Mouse (Mus musculus): Measurements from ENCODE around the gene Psmd8.

Psmd8 gene

DNA sequence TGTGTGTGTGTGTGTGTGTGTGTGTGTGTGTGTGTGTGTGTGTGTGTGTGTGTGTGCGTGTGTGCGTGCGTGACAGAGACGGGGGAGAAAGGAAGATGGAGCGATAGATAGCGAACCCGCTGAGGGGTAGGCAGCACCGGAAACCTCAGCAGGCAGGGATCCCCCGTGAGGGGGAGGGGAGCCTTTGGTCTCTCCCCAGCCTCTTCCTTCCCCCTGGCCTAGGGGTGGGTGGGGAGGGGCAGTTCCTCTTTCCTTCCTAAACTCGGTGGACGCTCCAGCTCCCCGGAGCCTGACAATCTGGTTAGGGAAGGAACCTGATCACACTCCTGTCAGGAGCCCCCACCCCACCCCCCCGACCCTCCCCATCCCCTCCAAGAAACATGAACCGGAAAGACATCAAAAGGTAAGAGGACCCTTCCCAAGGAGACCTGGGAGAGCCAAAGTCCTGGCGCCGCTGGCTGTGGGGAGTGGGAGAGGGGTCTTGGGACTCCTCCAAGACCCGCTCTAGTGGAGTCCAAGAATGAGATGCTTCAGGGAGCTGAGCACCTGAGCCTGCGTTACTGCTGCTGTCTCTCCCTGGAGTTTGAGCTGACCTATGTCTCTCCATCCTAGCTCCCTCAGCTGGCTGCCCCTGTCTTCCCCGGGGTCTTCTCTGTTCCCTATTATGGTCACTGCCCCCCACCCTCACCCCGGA, 45.7 kb downstream of the Psmd8 start, which contains the start of gene Rasgrp4:
Gene Rasgrp4, plus strand, starts transcription at position 159 of the 694 bp plus-strand sequence.
- no peak for DNase-seq (ENCODE audit: low read depth)

- DNase-seq (ENCODE audit: low read depth): no peak
Measured at GRCm38 (mm10) chr7:29134230-29134629, 46.3 kb downstream of the Psmd8 start.

DNA sequence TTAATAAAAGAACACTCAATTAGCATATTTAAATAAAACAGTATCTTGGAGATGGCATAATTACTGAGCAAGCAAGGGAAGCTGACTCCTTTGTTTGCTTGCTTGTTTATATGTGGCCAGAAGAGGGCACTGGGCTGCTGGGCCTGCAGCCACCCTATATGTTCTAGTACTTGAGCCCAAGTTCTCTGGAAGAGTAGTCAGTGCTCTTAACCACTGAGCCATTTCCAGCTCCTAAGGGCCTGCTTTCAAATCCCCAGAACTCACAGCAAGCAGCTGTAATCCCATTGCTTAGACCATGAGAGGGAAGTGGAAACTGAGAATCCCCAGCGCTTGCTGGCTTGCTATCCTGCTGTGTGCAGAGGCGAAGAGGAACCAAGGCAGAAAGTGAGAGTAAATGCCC, 51.8 kb downstream of the Psmd8 start:
- DNase-seq (ENCODE audit: low read depth): peak; percentile 68

DNA sequence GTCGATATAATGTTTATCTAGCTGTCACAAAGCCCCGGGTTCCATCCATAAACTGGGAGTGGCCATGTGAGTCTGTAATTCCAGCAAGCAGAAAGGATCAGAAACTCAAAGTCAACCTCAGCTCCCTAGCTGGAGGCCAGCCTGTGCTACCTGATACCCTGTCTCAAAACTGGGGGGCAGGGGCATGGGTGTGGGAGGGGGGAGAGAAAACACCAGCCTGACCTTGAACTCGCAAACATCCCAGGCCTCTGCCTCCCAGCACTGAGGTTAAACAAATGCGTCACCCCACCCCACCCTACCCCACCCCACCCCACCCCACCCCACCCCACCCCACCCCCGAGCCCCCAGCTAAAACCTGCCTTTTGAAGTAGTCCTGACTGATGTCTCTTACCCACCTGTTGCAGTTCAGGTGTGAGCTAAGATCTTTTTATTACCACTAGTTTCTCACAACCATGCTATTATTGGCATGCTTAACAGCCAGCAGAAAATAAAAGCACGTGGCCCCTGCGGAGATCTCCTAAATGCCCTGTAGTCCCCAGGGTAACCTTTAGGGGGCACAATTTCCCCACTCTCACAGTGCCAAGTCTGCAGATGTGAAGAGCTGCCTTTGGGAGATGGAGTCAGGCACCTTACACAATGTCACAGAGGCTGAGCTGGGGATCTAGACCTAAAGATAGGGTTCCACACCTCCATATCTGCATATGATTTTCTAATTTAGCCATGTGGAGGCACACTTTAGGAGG, 54.2 kb downstream of the Psmd8 start:
- DNase-seq (ENCODE audit: low read depth): peak; percentile 61

DNA sequence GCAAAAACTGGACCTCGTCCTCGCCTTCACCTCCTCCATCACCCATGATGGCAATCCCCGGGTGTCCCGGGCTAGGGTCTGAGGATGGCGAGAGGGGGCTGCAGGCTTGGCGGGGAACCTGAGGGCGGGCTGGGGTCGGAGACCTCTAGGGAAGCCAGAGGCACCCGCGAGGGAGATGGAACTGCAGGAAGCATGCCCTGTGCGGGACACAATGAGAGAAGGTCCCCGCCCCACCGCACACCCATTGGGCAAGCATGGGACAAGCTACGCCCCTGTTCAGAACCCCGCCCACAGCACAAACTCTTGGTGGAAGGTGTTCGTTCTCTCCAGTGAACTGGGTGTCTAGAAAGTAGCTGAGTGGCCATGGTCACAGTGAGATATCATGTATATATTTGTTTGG, 55.5 kb downstream of the Psmd8 start, which contains the start of gene Ryr1:
Gene Ryr1, minus strand, starts transcription at position 210 of the 400 bp plus-strand sequence.
- peak; percentile 48 for DNase-seq (ENCODE audit: low read depth)
